Comparison of ENCODE assay signal across 8 mouse cellular contexts in the genomic region with DNA sequence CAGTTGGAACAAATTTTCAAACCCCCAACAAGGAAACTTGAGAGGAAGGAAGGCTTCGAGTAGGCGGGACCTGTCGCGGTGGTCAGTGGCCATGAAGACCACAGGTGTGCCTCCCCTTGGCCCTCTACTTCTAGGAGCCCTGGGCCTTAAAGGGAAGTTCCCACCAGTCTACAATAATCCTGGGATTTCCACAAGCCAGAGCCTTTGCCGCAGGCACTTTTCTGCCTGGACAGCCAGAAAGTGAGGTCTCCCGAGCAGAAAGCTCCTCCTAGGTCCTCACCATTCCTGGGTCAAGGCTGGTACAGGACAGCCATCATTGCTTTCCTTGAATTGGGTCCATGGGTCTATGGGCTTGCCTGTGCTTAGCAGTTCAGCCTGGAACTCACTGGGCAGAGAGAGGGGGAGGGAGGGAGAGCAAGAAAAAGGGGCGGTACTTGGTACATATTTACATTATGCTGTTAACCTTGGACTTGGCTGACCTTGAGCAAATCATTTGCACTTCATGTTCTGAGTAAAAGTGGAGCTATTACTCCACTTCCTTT. TPM values are rescaled to one million over a fixed set of nuclear protein-coding genes. Genes with fewer than 3 reads are reported as not detected.
A peak's percentile ranks its signal among the peaks of the same experiment; 100 is the strongest.
DNase-seq lines count a peak whose midpoint lies in the region; ATAC-seq and TF ChIP-seq lines count a peak whose summit lies in the region.

No protein-coding gene starts in this region.

- no peaks in the 10 kb centered on the region for H3K9me3 ChIP-seq in G1E (replicated peaks)
- no peaks in the 10 kb centered on the region for H3K9me3 ChIP-seq in heart, postnatal 0 days (replicated peaks; ENCODE audit: control insufficient read depth, low read length)
- H3K9me3 ChIP-seq in limb, embryonic 11.5 days (ENCODE audit: control insufficient read depth, low read length): no peaks in the 10 kb centered on the region
- no peaks in the 10 kb centered on the region for H3K9me3 ChIP-seq in midbrain, embryonic 15.5 days

- ATAC-seq in G1E (ENCODE audit: extremely low read depth, insufficient number of reproducible peaks, low FRiP score, poor library complexity, severe bottlenecking): no peak
- ATAC-seq in heart, postnatal 0 days (ENCODE audit: insufficient read depth, low read depth): no peak
- no peak for ATAC-seq in limb, embryonic 11.5 days (ENCODE audit: insufficient number of reproducible peaks, low FRiP score, low TSS enrichment, low read depth)
- ATAC-seq in midbrain, embryonic 15.5 days (replicated peaks): no peak

- WGBS in heart, postnatal 0 days: 7% methylated on average over 7 of the region's 7 CpGs
- WGBS in limb, embryonic 11.5 days: 18% methylated on average over 7 of the region's 7 CpGs
- WGBS in midbrain, embryonic 15.5 days: 11% methylated on average over 7 of the region's 7 CpGs

- peak overlapping the region; percentile 60 for H3K9ac ChIP-seq in heart, postnatal 0 days (replicated peaks; ENCODE audit: low read depth, low read length)
- H3K9ac ChIP-seq in limb, embryonic 11.5 days (ENCODE audit: low read length): peak overlapping the region; percentile 35
- no peak overlapping the region for H3K9ac ChIP-seq in midbrain, embryonic 15.5 days

- peak; percentile 59 for DNase-seq in adrenal gland, adult 2 months
- DNase-seq in adrenal gland, postnatal 25 days: no peak
- peak; percentile 45 for DNase-seq in G1E (ENCODE audit: low spot score)
- peak; percentile 65 for DNase-seq in heart, postnatal 0 days (ENCODE audit: low spot score)
- DNase-seq in limb, embryonic 11.5 days (ENCODE audit: low spot score): no peak
- DNase-seq in layer of hippocampus, adult 9-11 months: no peak
- no peak for DNase-seq in frontal cortex, postnatal 25 days (ENCODE audit: low spot score in 2 of 2)

- peak overlapping the region; percentile 68; the same call in 1 of the 2 replicates for H3K4me3 ChIP-seq in G1E (ENCODE audit: low read depth, low read length)
- peak overlapping the region; percentile 37 for H3K4me3 ChIP-seq in heart, postnatal 0 days (ENCODE audit: low read depth, low read length)
- H3K4me3 ChIP-seq in limb, embryonic 11.5 days (ENCODE audit: low read depth, low read length): no peak overlapping the region
- no peak overlapping the region for H3K4me3 ChIP-seq in midbrain, embryonic 15.5 days

- peaks cover 88% of the 10 kb centered on the region for H3K4me1 ChIP-seq in G1E (ENCODE audit: insufficient read depth, low read depth, low read length)
- H3K4me1 ChIP-seq in heart, postnatal 0 days (ENCODE audit: control insufficient read depth, insufficient read depth): peaks cover 55% of the 10 kb centered on the region
- peaks cover 67% of the 10 kb centered on the region for H3K4me1 ChIP-seq in limb, embryonic 11.5 days (ENCODE audit: control insufficient read depth, insufficient read depth, low read length)
- H3K4me1 ChIP-seq in midbrain, embryonic 15.5 days: peaks cover 91% of the 10 kb centered on the region

- H3K36me3 ChIP-seq in G1E (replicated peaks): no peaks in the 10 kb centered on the region
- H3K36me3 ChIP-seq in heart, postnatal 0 days (replicated peaks; ENCODE audit: control insufficient read depth, insufficient read depth, low read length): no peaks in the 10 kb centered on the region
- no peaks in the 10 kb centered on the region for H3K36me3 ChIP-seq in limb, embryonic 11.5 days (ENCODE audit: control insufficient read depth, insufficient read depth, low read length)
- H3K36me3 ChIP-seq in midbrain, embryonic 15.5 days (replicated peaks): no peaks in the 10 kb centered on the region

- peak overlapping the region; percentile 57 for H3K4me2 ChIP-seq in heart, postnatal 0 days (ENCODE audit: low read depth, low read length)
- peak overlapping the region; percentile 50 for H3K4me2 ChIP-seq in limb, embryonic 11.5 days (ENCODE audit: low read depth, severe bottlenecking)
- peak overlapping the region; percentile 48; the same call in 1 of the 2 replicates for H3K4me2 ChIP-seq in midbrain, embryonic 15.5 days

- H3K27me3 ChIP-seq in G1E (ENCODE audit: insufficient read depth, low read length): peaks cover 6% of the 10 kb centered on the region; the same call in 1 of the 2 replicates
- no peaks in the 10 kb centered on the region for H3K27me3 ChIP-seq in heart, postnatal 0 days (ENCODE audit: control insufficient read depth, insufficient read depth, low read length)
- no peaks in the 10 kb centered on the region for H3K27me3 ChIP-seq in limb, embryonic 11.5 days (ENCODE audit: control insufficient read depth, insufficient read depth, low read length)
- no peaks in the 10 kb centered on the region for H3K27me3 ChIP-seq in midbrain, embryonic 15.5 days (replicated peaks)

- H3K27ac ChIP-seq in heart, postnatal 0 days (ENCODE audit: low read depth): peak overlapping the region; percentile 100
- peak overlapping the region; percentile 72 for H3K27ac ChIP-seq in limb, embryonic 11.5 days (replicated peaks; ENCODE audit: low read depth, low read length)
- H3K27ac ChIP-seq in midbrain, embryonic 15.5 days: peak overlapping the region; percentile 77

- no peak for TF ChIP-seq CTCF in G1E (IDR thresholded peaks at IDR 0.05; ENCODE audit: low read depth, low read length)
- TF ChIP-seq CTCF in heart, postnatal 0 days (IDR thresholded peaks at IDR 0.05; ENCODE audit: low read depth): no peak

- no peak for TF ChIP-seq EP300 in heart, postnatal 0 days (IDR thresholded peaks at IDR 0.05; ENCODE audit: low read depth)

RNA-seq across cellular contexts. Expression of a gene that starts 4.6 kb away (rescaled TPM):
- 10 to 100 TPM; 51.1 to 79.5 TPM for total RNA-seq in adrenal gland, adult 2 months (2021)
- 121 and 122 TPM in 2 replicates for polyA plus RNA-seq in adrenal gland, adult 2 months (2012; rRNA removed)
- total RNA-seq in adrenal gland, postnatal 25 days (2021): 65.4 and 74.6 TPM in 2 replicates
- total RNA-seq in G1E (2014; fragmentation: Nextera tagmentation) (8.4 and 10.0 TPM in 2 replicates), G1E (2017) (8.5 and 11.0 TPM in 2 replicates)
- 18.8 and 23.1 TPM in 2 replicates for polyA plus RNA-seq in G1E (2012)
- total RNA-seq in heart, postnatal 0 days (2014; rRNA removed; ENCODE audit: low replicate concordance): 74.0 and 88.5 TPM in 2 replicates
- 26.4 and 30.0 TPM in 2 replicates for polyA plus RNA-seq in heart, postnatal 0 days (2015; fragmentation: Nextera tagmentation; extraction: Ambion mirVana)
- polyA plus RNA-seq in limb, embryonic 11.5 days (2014; fragmentation: Nextera tagmentation; extraction: Ambion mirVana): 17.9 and 22.0 TPM in 2 replicates
- polyA plus RNA-seq in midbrain, embryonic 15.5 days (2015; fragmentation: Nextera tagmentation; extraction: Ambion mirVana): 94.3 and 98.5 TPM in 2 replicates

RNA-seq across cellular contexts. Expression of a gene that starts 57.7 kb away (rescaled TPM):
- total RNA-seq in adrenal gland, adult 2 months (2021): 10 to 100 TPM; 17.9 to 29.3 TPM
- polyA plus RNA-seq in adrenal gland, adult 2 months (2012; rRNA removed): 38.5 and 39.8 TPM in 2 replicates
- 29.9 and 31.0 TPM in 2 replicates for total RNA-seq in adrenal gland, postnatal 25 days (2021)
- total RNA-seq in G1E (2014; fragmentation: Nextera tagmentation) (89.5 and 104 TPM in 2 replicates), G1E (2017) (70.0 and 75.9 TPM in 2 replicates)
- 35.5 and 42.7 TPM in 2 replicates for polyA plus RNA-seq in G1E (2012)
- 26.2 and 41.6 TPM in 2 replicates for total RNA-seq in heart, postnatal 0 days (2014; rRNA removed; ENCODE audit: low replicate concordance)
- polyA plus RNA-seq in heart, postnatal 0 days (2015; fragmentation: Nextera tagmentation; extraction: Ambion mirVana): 18.7 and 20.9 TPM in 2 replicates
- polyA plus RNA-seq in limb, embryonic 11.5 days (2014; fragmentation: Nextera tagmentation; extraction: Ambion mirVana): 31.3 and 33.7 TPM in 2 replicates
- polyA plus RNA-seq in midbrain, embryonic 15.5 days (2015; fragmentation: Nextera tagmentation; extraction: Ambion mirVana): 55.0 and 56.0 TPM in 2 replicates

Comparison
In these comparisons a context has a peak if more than half of its experiments do, and no peak if none do; other contexts are left out.
1. DNase-seq: peak in adrenal gland, adult 2 months (single experiment), G1E (single experiment) and heart, postnatal 0 days (single experiment); none in adrenal gland, postnatal 25 days (single experiment), limb, embryonic 11.5 days (single experiment), layer of hippocampus, adult 9-11 months (single experiment) and frontal cortex, postnatal 25 days (0 of 2).
2. H3K4me3 ChIP-seq: peak in G1E (single experiment) and heart, postnatal 0 days (single experiment); none in limb, embryonic 11.5 days (single experiment) and midbrain, embryonic 15.5 days (single experiment).
3. Peak in every context shown above with its lines, with median percentiles within 50 percentile points of each other: H3K27ac ChIP-seq and H3K4me2 ChIP-seq.